Mouse (Mus musculus) heart, embryonic 12.5 days (tissue): ENCODE measurements around the gene 1700016C15Rik. TPM values are rescaled to one million over a fixed set of nuclear protein-coding genes. Genes with fewer than 3 reads are reported as not detected.

Experiments
- ATAC-seq: fragments of 200-750 bp; cut with Nextera tagmentation; 2 replicates; pipeline ENCODE4 v1.8.0; 2017; ENCODE audit warnings: moderate TSS enrichment, moderate library complexity; ENCODE audit not compliant: insufficient number of reproducible peaks, low FRiP score
- H3K27ac ChIP-seq: fragments of 300-500 bp; sonication (generic); 2 replicates; pipeline ENCODE4 v1.5.1; 2016; ENCODE audit warnings: mild to moderate bottlenecking, moderate library complexity; ENCODE audit not compliant: poor library complexity, severe bottlenecking
- H3K27me3 ChIP-seq: fragments of 300-500 bp; sonication (generic); replicated peaks from 2 replicates; pipeline ENCODE4 v1.6.1; 2016; ENCODE audit warnings: mild to moderate bottlenecking, moderate library complexity
- H3K36me3 ChIP-seq: fragments of 300-500 bp; sonication (generic); 2 replicates; pipeline ENCODE4 v1.6.1; 2016; ENCODE audit warnings: mild to moderate bottlenecking, moderate library complexity
- H3K4me1 ChIP-seq: fragments of 300-500 bp; sonication (generic); replicated peaks from 2 replicates; pipeline ENCODE4 v1.6.1; 2016; ENCODE audit warnings: mild to moderate bottlenecking
- H3K4me2 ChIP-seq: fragments of 300-500 bp; sonication (generic); 2 replicates; pipeline ENCODE4 v1.6.1; 2016; ENCODE audit warnings: mild to moderate bottlenecking, moderate library complexity
- H3K4me3 ChIP-seq: fragments of 300-500 bp; sonication (generic); 2 replicates; pipeline ENCODE4 v1.5.1; 2016; ENCODE audit warnings: mild to moderate bottlenecking
- H3K9ac ChIP-seq: fragments of 300-500 bp; sonication (generic); 2 replicates; pipeline ENCODE4 v1.6.1; 2016; ENCODE audit warnings: mild to moderate bottlenecking, moderate library complexity
- H3K9me3 ChIP-seq: fragments of 300-500 bp; sonication (generic); replicated peaks from 2 replicates; pipeline ENCODE4 v1.6.1; 2016; ENCODE audit warnings: mild to moderate bottlenecking, moderate library complexity
- WGBS: fragments of 180-500 bp; shearing (Covaris S2); methylation state at CpG from one replicate; pipeline ENCODE4 v1.1.7; 2016; 5-methylcytosine and 5-hydroxymethylcytosine counted together
- polyA plus RNA-seq: library from polyadenylated mRNA; unstranded; fragments of >200 nt; fragmentation: Nextera tagmentation; extraction: Ambion mirVana; gene quantifications from 2 replicates; pipeline ENCODE4 v1.2.1, GENCODE M21; 2016

The 1700016C15Rik gene
- polyA plus RNA-seq, 1 experiment from 2014 or later = not detected

DNA sequence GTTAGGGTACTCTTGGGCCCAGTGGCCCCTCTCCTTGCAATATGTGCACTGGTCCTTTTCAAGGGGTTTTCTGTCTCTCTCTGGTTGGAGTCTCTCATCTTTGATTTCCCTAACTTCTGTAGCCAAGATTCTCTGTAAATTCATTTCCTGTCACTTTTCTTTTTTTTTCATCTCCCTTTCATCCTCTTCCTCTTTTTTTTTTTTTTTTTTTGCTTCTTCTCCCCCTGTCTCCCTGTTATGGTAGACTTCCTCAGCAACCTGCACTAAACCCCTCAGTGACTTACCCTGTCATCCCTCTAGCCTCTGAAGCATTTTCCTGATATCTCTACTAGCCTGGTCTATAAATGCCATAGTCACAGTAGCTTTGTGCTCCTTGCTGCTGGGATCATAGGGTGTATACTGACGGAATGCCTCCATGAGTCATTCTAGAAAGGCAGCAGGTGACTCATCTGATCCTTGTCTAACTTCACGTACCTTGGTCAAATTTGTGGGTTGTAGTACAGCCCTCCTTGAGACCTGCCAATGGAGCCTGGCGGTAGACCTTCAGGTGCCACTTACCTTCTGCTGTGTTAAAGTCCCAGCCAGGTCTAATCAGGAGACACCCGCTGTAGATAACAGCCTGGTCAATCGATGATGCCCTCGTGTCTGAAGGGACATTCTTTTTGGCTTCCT, 18.4 kb downstream of the 1700016C15Rik start:
- ATAC-seq = no peak
- 91% methylated on average over 6 of the region's 6 CpGs for WGBS
- Histone ChIP-seq H3K4me3 (no peak overlapping the region), H3K9me3 (peaks cover 19% of the 10 kb centered on the region), H3K27ac (no peak overlapping the region), H3K9ac (no peak overlapping the region), H3K36me3 (peaks cover 7% of the 10 kb centered on the region), H3K4me2 (no peak overlapping the region), H3K27me3 (no peaks in the 10 kb centered on the region), H3K4me1 (no peaks in the 10 kb centered on the region)

DNA sequence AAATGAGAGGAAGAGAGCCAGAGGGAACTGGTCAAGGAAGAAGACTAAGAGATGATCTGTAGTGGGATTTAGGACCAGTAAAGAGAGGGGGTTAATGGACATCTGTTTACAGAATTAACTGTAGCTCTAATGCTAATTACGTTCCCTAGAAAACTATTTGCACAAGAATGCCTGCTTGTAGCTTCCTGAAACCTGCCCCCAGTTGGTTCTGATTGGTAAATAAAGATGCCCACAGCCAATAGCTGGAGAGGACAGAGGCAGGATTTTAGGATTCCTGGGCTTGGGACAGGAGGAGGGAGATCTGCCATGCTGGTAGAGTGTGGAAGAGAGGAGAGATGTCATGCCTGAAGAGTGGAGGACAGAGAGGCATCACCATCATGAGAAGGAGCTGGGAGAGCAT, 23.9 kb downstream of the 1700016C15Rik start:
- Histone ChIP-seq H3K36me3 (peaks cover 7% of the 10 kb centered on the region), H3K27me3 (no peaks in the 10 kb centered on the region), H3K4me1 (no peaks in the 10 kb centered on the region), H3K4me3 (no peak overlapping the region), H3K4me2 (no peak overlapping the region), H3K9ac (no peak overlapping the region), H3K9me3 (peaks cover 19% of the 10 kb centered on the region), H3K27ac (no peak overlapping the region)
- ATAC-seq = no peak
- WGBS = 58% methylated on average over 1 of the region's 1 CpGs

DNA sequence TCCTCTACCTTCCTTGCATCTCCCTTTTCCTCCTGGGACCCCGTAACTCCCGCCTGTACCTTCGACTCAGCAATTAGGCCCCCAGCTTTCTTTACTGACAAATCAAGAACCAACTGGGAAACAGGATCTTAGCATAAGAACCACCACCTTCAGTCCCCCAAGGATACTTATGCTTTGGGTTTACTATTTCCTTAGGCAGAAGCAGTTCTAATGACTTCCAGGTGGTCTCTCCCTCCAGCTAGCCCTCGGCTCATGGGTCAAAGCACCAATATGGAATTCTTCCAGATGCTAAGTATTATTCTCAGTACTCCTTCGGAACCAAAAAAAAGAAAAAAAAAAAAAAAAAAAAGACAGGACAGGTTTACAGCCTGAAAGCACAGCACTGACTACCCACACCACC, 27.6 kb downstream of the 1700016C15Rik start:
- H3K4me2 ChIP-seq = no peak overlapping the region
- ATAC-seq = no peak

DNA sequence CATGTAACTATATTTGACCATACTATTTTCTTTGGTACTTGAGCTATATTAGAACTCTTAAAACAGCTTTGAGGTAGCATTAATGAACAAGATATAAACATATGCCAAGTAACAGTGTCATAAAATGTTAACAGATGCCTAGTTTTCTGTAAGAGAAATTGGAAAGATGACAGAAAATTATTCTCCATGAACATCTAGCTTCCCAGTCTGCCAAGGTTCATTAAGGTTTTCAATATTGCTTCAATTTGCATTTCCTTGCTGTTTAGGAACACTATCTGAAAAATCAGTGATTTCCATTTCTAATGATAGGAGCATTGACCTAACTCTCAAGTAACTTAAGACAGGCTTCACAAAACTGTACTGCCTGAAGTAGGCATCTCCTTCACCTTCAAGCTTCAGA, 39.3 kb downstream of the 1700016C15Rik start:
- H3K36me3 ChIP-seq = peaks cover 56% of the 10 kb centered on the region
- ATAC-seq = no peak

More for the DNA sequence above, 27.6 kb downstream of the 1700016C15Rik start:
- no peak overlapping the region for H3K27ac ChIP-seq
- H3K4me1 ChIP-seq = no peaks in the 10 kb centered on the region
- H3K36me3 ChIP-seq = peaks cover 8% of the 10 kb centered on the region; the same call in 1 of the 2 replicates
- H3K27me3 ChIP-seq = no peaks in the 10 kb centered on the region
- H3K9ac ChIP-seq = no peak overlapping the region
- no peak overlapping the region for H3K4me3 ChIP-seq
- WGBS = 91% methylated on average over 5 of the region's 5 CpGs
- no peaks in the 10 kb centered on the region for H3K9me3 ChIP-seq

DNA sequence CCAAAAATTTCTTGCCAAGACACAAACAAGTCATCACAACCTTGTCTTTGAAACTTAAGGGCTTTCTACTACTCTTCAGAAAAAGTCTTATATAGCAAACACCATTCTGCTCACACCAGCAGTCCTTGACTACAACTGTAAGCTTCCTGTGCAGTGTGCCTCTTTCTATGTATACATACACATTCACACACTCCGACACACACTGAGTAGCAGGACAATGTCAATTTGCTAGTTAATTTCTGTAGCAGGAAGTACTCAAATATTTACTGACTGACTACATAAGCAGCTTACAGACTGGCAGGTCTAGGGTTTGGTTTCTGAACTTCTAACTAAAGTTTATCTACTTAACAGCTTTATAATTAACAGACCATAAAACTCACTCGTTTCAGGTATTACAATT, 47.8 kb downstream of the 1700016C15Rik start:
- Histone ChIP-seq H3K9ac (no peak overlapping the region), H3K36me3 (peaks cover 50% of the 10 kb centered on the region), H3K9me3 (no peaks in the 10 kb centered on the region), H3K27ac (no peak overlapping the region), H3K4me3 (no peak overlapping the region), H3K4me2 (no peak overlapping the region), H3K27me3 (no peaks in the 10 kb centered on the region), H3K4me1 (no peaks in the 10 kb centered on the region)
- WGBS = 86% methylated on average over 2 of the region's 2 CpGs
- no peak for ATAC-seq

More for the DNA sequence above, 39.3 kb downstream of the 1700016C15Rik start:
- Histone ChIP-seq H3K27me3 (no peaks in the 10 kb centered on the region), H3K4me3 (no peak overlapping the region), H3K9ac (no peak overlapping the region), H3K9me3 (no peaks in the 10 kb centered on the region), H3K27ac (no peak overlapping the region), H3K4me2 (no peak overlapping the region), H3K4me1 (no peaks in the 10 kb centered on the region)

DNA sequence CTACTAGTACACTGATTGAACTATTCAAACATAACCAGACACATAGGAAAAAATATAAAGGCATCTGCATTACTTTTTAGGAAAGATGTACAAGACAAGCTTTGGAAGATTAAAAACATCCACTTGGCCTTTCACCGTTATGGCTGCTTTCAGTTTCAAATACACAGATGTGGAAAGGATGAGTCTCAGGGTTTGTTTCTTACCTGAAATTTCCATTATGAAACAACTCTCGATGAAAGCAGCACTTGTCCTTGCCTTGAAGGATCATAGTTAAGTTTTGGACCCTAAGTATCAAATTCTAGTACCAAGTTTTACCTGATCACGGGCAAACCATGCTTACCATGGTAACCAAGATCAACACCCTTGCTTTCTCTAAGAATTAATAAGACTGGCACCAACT, 63.2 kb downstream of the 1700016C15Rik start:
- H3K9me3 ChIP-seq = 0 out of 2 replicates have a peak, but pooled peaks cover 4% of the 10 kb centered on the region
- H3K9ac ChIP-seq = no peak overlapping the region
- no peaks in the 10 kb centered on the region for H3K27me3 ChIP-seq
- H3K4me3 ChIP-seq = no peak overlapping the region
- ATAC-seq = no peak
- no peak overlapping the region for H3K27ac ChIP-seq
- no peak overlapping the region for H3K4me2 ChIP-seq
- WGBS = 83% methylated on average over 3 of the region's 3 CpGs
- peaks cover 13% of the 10 kb centered on the region for H3K4me1 ChIP-seq
- H3K36me3 ChIP-seq = 0 out of 2 replicates have a peak, but pooled peaks cover 5% of the 10 kb centered on the region

DNA sequence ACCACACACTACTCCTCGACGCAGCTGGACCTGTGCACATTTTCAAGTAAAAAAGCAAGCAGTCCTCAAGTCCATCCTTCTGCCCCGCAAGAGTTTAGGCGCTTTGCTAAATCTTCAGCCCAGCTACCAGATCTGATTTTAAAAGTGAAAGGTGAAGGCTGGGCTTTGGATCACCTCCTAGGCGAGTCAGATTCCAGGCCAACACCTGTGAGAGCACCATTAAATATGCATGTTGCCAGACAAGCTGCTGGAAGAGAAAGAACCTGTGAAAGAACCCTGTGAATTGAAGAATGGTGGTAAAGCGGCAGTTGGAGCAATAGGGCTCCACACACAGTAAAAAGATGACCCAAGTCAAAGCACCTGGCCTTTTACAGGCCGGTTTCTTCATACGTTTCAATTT, 65.3 kb downstream of the 1700016C15Rik start:
- Histone ChIP-seq H3K27me3 (no peaks in the 10 kb centered on the region), H3K4me1 (peaks cover 13% of the 10 kb centered on the region), H3K4me2 (peak overlapping the region; percentile 79), H3K9me3 (no peaks in the 10 kb centered on the region), H3K4me3 (peak overlapping the region; percentile 90), H3K9ac (peak overlapping the region; percentile 62), H3K27ac (no peak overlapping the region), H3K36me3 (no peaks in the 10 kb centered on the region)
- no peak for ATAC-seq
- 12% methylated on average over 8 of the region's 8 CpGs for WGBS

DNA sequence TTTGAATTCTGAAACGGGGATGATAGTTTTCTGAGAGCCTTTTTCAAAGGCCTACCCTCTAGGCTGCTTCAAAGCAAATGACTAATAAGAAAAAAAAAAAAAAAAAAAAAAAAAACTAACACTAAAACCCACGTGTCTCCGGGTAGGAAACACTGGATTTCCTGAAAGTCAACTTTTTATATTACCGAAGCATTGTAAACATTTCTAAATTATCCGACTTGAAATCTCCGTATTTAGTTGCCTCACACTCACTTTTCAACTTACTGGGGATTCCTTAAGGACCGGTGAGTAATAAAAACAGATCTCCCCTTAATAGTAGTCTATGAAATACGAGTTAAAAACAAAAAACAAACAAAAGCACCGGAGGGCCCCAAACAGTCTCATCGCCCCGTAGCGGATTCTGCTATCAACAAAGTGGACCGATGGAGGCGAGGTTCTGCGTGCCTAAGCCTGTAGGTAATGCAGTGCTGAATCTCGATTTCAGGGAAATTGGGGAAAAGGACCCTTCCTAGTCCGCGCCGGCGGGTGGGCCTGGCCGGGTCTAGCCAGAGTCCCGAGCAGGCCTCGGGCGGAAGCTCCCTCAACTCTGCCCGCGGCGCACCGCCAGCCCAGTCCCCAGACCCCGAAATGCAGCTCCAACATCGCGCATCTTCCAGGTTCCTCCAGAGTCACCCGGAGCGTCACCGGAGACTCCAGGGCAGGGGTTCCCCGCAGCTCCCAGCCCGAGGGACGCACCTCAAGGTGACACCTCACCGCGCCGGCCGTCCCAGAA, 66.0 kb downstream of the 1700016C15Rik start:
- 0% methylated on average over 41 of the region's 41 CpGs for WGBS
- no peaks in the 10 kb centered on the region for H3K9me3 ChIP-seq
- peak overlapping the region; percentile 90 for H3K4me3 ChIP-seq
- peaks cover 13% of the 10 kb centered on the region for H3K4me1 ChIP-seq
- peak overlapping the region; percentile 94 for H3K9ac ChIP-seq
- ATAC-seq = peak; percentile 44
- peak overlapping the region; percentile 79 for H3K4me2 ChIP-seq
- H3K36me3 ChIP-seq = no peaks in the 10 kb centered on the region
- H3K27ac ChIP-seq = peak overlapping the region; percentile 98
- no peaks in the 10 kb centered on the region for H3K27me3 ChIP-seq

DNA sequence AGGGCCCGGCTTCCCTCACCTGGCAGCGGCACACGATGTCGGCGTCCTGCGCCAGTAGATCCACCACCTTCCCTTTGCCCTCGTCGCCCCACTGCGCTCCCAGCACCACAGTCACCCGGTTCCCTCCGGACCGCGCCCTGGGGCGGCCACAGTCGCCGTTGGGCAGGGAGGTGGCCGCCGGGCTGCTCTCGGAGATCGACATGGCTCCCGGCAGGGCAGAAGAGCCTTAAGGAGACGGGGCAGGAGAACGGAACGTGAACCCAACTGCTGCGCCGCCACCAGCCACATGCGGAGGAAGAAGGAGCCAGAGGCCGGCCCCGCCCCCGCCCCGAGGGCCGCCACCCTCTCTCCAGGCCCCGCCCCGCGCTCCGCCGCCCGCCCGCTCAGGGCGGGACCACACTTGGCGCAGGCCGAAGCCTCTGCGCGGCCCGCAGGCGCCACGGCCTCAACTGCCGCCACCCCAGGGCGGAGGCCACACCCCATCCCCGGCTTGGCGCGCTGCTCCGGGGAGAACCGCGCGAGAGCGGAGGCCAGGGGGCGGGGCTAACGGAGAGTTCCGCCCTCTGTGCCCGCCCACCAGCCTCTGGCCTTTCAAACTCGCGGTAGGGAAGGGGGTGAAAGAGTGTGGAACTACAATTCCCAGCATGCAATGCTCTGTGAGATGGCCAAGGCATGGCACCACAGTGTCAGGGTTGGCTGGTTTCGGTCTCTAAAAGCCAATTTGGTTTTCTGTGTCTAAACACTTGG, 66.8 kb downstream of the 1700016C15Rik start, which contains the start of gene Adss:
Adss (minus strand) TSS at position 319 of the 747 bp plus-strand sequence.
- peak; percentile 100 for ATAC-seq
- Histone ChIP-seq H3K9me3 (no peaks in the 10 kb centered on the region), H3K27ac (peak within 1 kb of the TSS; percentile 98), H3K4me1 (peaks cover 13% of the 10 kb centered on the region), H3K36me3 (no peaks in the 10 kb centered on the region), H3K9ac (peak within 1 kb of the TSS; percentile 94), H3K27me3 (no peaks in the 10 kb centered on the region), H3K4me3 (peak within 1 kb of the TSS; percentile 90), H3K4me2 (peak within 1 kb of the TSS; percentile 79)
- WGBS = under 1% methylated on average over 55 of the region's 64 CpGs

DNA sequence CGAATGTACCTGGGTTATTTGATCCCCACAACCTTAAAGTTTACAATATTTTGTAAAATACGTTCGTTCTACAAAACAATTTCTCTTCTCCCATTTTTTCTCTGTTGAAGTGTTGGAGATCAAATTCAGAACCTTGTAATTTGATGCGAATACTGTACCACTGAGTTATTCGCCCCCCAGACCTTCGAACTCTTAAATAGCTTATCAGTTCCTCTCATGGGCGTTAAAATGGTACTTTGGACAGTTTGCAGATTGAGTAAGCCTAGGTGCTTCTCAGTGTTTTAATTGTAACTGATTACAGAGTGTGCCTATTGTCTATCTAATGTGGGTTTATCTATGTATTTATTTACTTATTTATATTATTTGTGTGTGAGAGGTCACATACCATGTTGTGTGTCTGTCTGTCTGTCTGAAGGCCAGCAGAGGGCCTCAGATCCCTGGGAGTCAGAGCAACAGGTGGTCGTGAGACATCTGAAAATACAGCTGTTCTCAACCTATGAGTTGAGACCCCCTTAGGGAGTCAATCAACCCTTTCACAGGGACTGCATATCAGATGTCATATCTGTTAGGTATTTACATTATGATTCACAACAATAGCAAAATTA, 67.6 kb downstream of the 1700016C15Rik start:
- no peak overlapping the region for H3K27ac ChIP-seq
- H3K4me2 ChIP-seq = no peak overlapping the region
- H3K4me1 ChIP-seq = peaks cover 13% of the 10 kb centered on the region
- ATAC-seq = no peak
- H3K9ac ChIP-seq = no peak overlapping the region
- WGBS = 61% methylated on average over 8 of the region's 8 CpGs
- no peaks in the 10 kb centered on the region for H3K27me3 ChIP-seq
- no peaks in the 10 kb centered on the region for H3K9me3 ChIP-seq
- H3K36me3 ChIP-seq = no peaks in the 10 kb centered on the region
- no peak overlapping the region for H3K4me3 ChIP-seq
